Mouse (Mus musculus) cerebellum, adult 9-11 months (tissue): Measurements from ENCODE around the gene March9.
"Not testable (repeated sequence)": the region's sequence is repeated elsewhere in the genome, so short reads cannot be mapped to it uniquely, and the experiment has no call there.

ENCODE experiments used
- DNase-seq: peaks from one replicate; pipeline ENCODE4 v3.0.0; 2022

Gene March9

GRCm38 (mm10) chr10:127079665-127080391 lies 19.8 kb upstream of the March9 start:
- peak; percentile 82 for DNase-seq

- peak; percentile 79 for DNase-seq
Observed at GRCm38 (mm10) chr10:127078677-127079575, 18.9 kb upstream of the March9 start.

GRCm38 (mm10) chr10:127078001-127078676 lies 18.2 kb upstream of the March9 start:
- peak; percentile 68 for DNase-seq

- DNase-seq, result no peak
Observed at GRCm38 (mm10) chr10:127077515-127077914, 17.5 kb upstream of the March9 start.

GRCm38 (mm10) chr10:127076082-127076481 lies 16.1 kb upstream of the March9 start:
- no peak for DNase-seq

GRCm38 (mm10) chr10:127075651-127076050 lies 15.7 kb upstream of the March9 start:
- no peak for DNase-seq

- DNase-seq, result no peak
Observed at GRCm38 (mm10) chr10:127075080-127075479, 15.1 kb upstream of the March9 start, which contains the start of gene Agap2. Agap2 (plus strand) TSS chr10:127075284.

GRCm38 (mm10) chr10:127073981-127074380 lies 14.0 kb upstream of the March9 start:
- DNase-seq, result no peak

GRCm38 (mm10) chr10:127072969-127073368 lies 13.0 kb upstream of the March9 start:
- DNase-seq, result not testable (repeated sequence)

- not testable (repeated sequence) for DNase-seq
Observed at GRCm38 (mm10) chr10:127072270-127072669, 12.3 kb upstream of the March9 start.

GRCm38 (mm10) chr10:127071203-127071602 lies 11.2 kb upstream of the March9 start:
- peak; percentile 28 for DNase-seq

GRCm38 (mm10) chr10:127070190-127071121 lies 10.5 kb upstream of the March9 start, which contains the start of gene Tspan31:
Tspan31 (minus strand) TSS chr10:127070264.
- peak; percentile 95 for DNase-seq

- DNase-seq, result peak; percentile 39
Observed at GRCm38 (mm10) chr10:127069281-127070189, 9.6 kb upstream of the March9 start.

- no peak for DNase-seq
Observed at GRCm38 (mm10) chr10:127068360-127069038, 8.5 kb upstream of the March9 start.

GRCm38 (mm10) chr10:127066519-127067018 lies 6.6 kb upstream of the March9 start:
- DNase-seq, result no peak

GRCm38 (mm10) chr10:127065981-127066380 lies 6.0 kb upstream of the March9 start:
- peak; percentile 59 for DNase-seq

GRCm38 (mm10) chr10:127063913-127064870 lies 4.2 kb upstream of the March9 start:
- peak; percentile 61 for DNase-seq

GRCm38 (mm10) chr10:127063239-127063872 lies 3.4 kb upstream of the March9 start, which contains the start of gene Cdk4:
Cdk4 (plus strand) TSS chr10:127063534.
- DNase-seq, result peak; percentile 99
